Mouse (Mus musculus) liver, embryonic 12.5 days (tissue): ENCODE measurements around the gene Pmpcb. TPM values are rescaled to one million over a fixed set of nuclear protein-coding genes. Genes with fewer than 3 reads are reported as not detected.
A peak's percentile ranks its signal among the peaks of the same experiment; 100 is the strongest.

ENCODE experiments used
- ATAC-seq: fragments of 200-750 bp; cut with Nextera tagmentation; 2 replicates; pipeline ENCODE4 v1.8.0; 2017; ENCODE audit warnings: moderate number of reproducible peaks, mild to moderate bottlenecking, moderate library complexity
- H3K27ac ChIP-seq: fragments of 300-500 bp; sonication (generic); 2 replicates; pipeline ENCODE4 v1.5.1; 2016; ENCODE audit warnings: mild to moderate bottlenecking
- H3K27me3 ChIP-seq: fragments of 300-500 bp; sonication (generic); replicated peaks from 2 replicates; pipeline ENCODE4 v1.6.1; 2016; ENCODE audit warnings: mild to moderate bottlenecking, moderate library complexity
- H3K36me3 ChIP-seq: fragments of 300-500 bp; sonication (generic); 2 replicates; pipeline ENCODE4 v1.6.1; 2016; ENCODE audit warnings: mild to moderate bottlenecking, moderate library complexity
- H3K4me1 ChIP-seq: fragments of 300-500 bp; sonication (generic); 2 replicates; pipeline ENCODE4 v1.6.1; 2016
- H3K4me2 ChIP-seq: fragments of 300-500 bp; sonication (generic); 2 replicates; pipeline ENCODE4 v1.6.1; 2016; ENCODE audit warnings: mild to moderate bottlenecking, moderate library complexity
- H3K4me3 ChIP-seq: fragments of 300-500 bp; sonication (generic); 2 replicates; pipeline ENCODE4 v1.5.1; 2016; ENCODE audit warnings: mild to moderate bottlenecking, moderate library complexity
- H3K9ac ChIP-seq: fragments of 300-500 bp; sonication (generic); 2 replicates; pipeline ENCODE4 v1.6.1; 2016; ENCODE audit warnings: mild to moderate bottlenecking, moderate library complexity
- H3K9me3 ChIP-seq: fragments of 300-500 bp; sonication (generic); replicated peaks from 2 replicates; pipeline ENCODE4 v1.6.1; 2016; ENCODE audit warnings: mild to moderate bottlenecking, moderate library complexity
- WGBS: fragments of 180-500 bp; shearing (Covaris S2); methylation state at CpG from one replicate; pipeline ENCODE4 v1.1.7; 2016; ENCODE audit not compliant: insufficient replicate concordance; 5-methylcytosine and 5-hydroxymethylcytosine counted together
- polyA plus RNA-seq: library from polyadenylated mRNA; unstranded; fragments of >200 nt; fragmentation: Nextera tagmentation; extraction: Ambion mirVana; gene quantifications from 2 replicates; pipeline ENCODE4 v1.2.1, GENCODE M21; 2016

Pmpcb gene
- polyA plus RNA-seq, 1 experiment from 2014 or later, result 49.2 TPM

DNA sequence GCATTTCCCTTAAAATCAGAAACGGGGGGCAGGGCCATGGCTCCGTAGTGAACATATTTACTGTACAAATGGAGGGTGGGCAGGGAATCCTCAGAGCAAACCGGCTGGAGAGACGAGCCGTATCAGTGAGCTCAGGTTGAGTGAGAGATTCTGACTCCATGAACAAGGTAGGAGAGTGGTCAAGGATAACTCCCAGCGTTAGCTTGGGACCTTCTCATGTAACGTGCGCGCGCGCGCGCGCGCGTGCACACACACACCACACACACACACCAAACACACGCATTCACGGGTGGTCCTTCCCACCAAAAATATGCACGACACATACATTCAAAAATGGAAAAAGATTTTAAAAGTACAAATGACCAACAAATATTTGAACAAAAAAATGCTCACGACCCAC lies 1.8 kb upstream of the Pmpcb start:
- peak overlapping the region; percentile 54 for H3K4me2 ChIP-seq

DNA sequence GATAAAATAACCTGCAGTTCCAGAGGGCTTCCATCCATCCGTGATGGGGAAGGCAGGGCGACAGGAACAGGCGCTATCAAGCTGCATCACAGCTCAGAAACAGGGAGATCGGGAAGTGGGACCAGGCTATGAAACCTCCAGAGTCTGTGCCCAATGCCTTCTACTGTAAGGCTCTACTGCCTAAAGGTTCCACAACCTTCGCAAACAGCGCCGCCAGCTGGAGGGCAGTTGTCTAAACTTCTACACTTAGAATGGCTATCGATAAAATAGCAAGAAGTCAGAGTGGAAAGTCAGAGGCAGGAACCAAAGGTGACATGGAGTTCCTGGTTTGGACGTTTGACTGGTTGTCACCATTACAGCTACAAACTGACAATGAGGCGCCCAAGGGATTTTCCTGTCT lies 1.4 kb upstream of the Pmpcb start:
- Histone ChIP-seq H3K4me2 (peak overlapping the region; percentile 54), H3K9ac (no peak overlapping the region), H3K36me3 (peaks cover 22% of the 10 kb centered on the region), H3K9me3 (no peaks in the 10 kb centered on the region), H3K4me3 (peak overlapping the region; percentile 51), H3K27me3 (no peaks in the 10 kb centered on the region), H3K27ac (no peak overlapping the region), H3K4me1 (peaks cover 18% of the 10 kb centered on the region)
- peak; percentile 62 for ATAC-seq
- whole genome bisulfite sequencing, result 14% methylated on average over 10 of the region's 10 CpGs

More for the DNA sequence above, 1.8 kb upstream of the Pmpcb start:
- Histone ChIP-seq H3K36me3 (peaks cover 17% of the 10 kb centered on the region), H3K4me1 (peaks cover 18% of the 10 kb centered on the region), H3K27me3 (no peaks in the 10 kb centered on the region), H3K27ac (no peak overlapping the region), H3K9ac (no peak overlapping the region), H3K9me3 (no peaks in the 10 kb centered on the region), H3K4me3 (peak overlapping the region; percentile 51)
- 73% methylated on average over 20 of the region's 20 CpGs for WGBS
- ATAC-seq, result no peak

DNA sequence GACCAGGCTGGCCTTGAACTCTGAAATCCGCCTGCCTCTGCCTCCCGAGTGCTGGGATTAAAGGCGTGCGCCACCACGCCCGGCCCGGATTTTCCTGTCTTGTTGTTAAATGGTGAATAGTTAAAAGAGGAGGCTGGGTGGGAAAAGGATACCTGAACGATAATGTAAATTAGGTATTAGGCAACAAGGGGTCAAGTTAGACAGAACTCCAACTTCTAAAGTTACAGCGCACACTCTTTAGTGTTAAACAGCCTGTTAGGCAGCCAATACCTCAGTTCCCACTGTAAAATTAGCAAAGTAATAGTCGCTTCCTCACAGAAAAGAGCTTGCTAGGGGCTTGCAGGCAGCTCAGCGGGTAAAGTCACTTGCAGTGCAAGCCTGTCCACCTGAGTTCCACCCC lies 895 bp upstream of the Pmpcb start:
- peaks cover 24% of the 10 kb centered on the region for H3K36me3 ChIP-seq
- no peak overlapping the region for H3K4me3 ChIP-seq
- H3K9me3 ChIP-seq, result no peaks in the 10 kb centered on the region
- 66% methylated on average over 11 of the region's 11 CpGs for WGBS
- H3K9ac ChIP-seq, result no peak overlapping the region
- no peaks in the 10 kb centered on the region for H3K27me3 ChIP-seq
- ATAC-seq, result no peak
- no peak overlapping the region for H3K4me2 ChIP-seq
- H3K27ac ChIP-seq, result no peak overlapping the region
- H3K4me1 ChIP-seq, result peaks cover 18% of the 10 kb centered on the region

DNA sequence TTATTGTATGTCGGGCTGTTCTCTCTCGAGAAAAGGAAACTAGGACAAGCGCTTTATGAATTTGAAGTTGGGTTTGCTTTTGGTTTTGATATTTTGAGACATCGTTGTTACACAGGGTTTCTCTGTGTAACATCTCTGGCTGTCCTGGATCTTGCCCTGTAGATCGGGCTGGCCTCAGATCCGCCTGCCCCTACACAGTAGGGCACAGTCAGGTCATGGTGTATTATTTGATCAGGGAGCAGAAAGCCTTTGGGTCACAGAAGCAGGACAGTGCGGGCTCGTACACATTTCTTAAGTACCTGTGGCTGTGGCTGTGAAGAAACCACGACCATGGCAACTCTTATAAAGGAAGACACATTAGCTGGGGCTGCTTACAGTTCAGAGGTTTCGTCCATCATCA lies 679 bp downstream of the Pmpcb start:
- peak overlapping the region; percentile 86 for H3K4me2 ChIP-seq
- H3K9me3 ChIP-seq, result no peaks in the 10 kb centered on the region
- peaks cover 18% of the 10 kb centered on the region for H3K4me1 ChIP-seq
- WGBS, result 22% methylated on average over 10 of the region's 10 CpGs
- peaks cover 40% of the 10 kb centered on the region for H3K36me3 ChIP-seq
- peak; percentile 42 for ATAC-seq
- H3K27me3 ChIP-seq, result no peaks in the 10 kb centered on the region
- H3K27ac ChIP-seq, result peak overlapping the region; percentile 76; the same call in 1 of the 2 replicates
- peak overlapping the region; percentile 89 for H3K9ac ChIP-seq
- peak overlapping the region; percentile 97 for H3K4me3 ChIP-seq

DNA sequence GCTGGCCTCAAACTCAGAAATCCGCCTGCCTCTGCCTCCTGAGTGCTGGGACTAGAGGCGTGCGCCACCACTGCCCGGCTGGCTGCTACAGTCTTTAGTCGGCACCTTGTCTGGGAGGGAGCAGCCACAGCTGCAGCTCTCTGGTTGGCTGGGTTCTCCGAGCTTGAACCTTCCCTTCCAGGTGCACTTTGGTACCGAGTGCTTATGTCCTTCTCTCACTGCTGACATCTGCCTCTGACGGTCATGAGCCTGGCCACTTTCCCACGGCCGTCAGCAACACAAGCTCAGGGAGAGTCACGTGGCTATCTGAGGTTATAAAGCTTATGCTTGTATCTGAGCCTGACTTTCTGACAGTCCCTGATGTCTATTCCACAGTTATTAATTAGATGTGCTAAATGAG lies 2.2 kb downstream of the Pmpcb start:
- no peak overlapping the region for H3K4me2 ChIP-seq
- no peak for ATAC-seq
- H3K4me1 ChIP-seq, result peaks cover 18% of the 10 kb centered on the region
- 83% methylated on average over 11 of the region's 11 CpGs for WGBS
- H3K27me3 ChIP-seq, result no peaks in the 10 kb centered on the region
- no peak overlapping the region for H3K9ac ChIP-seq
- no peaks in the 10 kb centered on the region for H3K9me3 ChIP-seq
- no peak overlapping the region for H3K4me3 ChIP-seq
- no peak overlapping the region for H3K27ac ChIP-seq
- peaks cover 55% of the 10 kb centered on the region for H3K36me3 ChIP-seq

DNA sequence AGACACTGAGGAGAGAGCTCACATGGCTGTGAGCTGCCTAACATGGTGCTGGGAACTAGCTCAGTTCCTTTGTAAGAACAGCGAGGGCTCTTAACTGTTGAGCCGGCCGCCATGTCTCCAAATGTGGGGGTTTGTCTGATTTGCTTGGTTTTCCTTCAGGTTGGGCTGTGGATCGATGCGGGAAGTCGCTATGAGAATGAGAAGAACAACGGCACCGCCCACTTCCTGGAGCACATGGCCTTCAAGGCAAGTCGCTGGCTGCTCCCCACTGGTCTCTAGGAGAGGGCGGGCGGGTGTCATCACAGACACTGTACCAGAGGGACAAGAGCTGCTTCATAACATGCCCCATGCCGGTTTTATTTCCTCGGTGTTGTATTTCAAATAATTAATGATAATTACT lies 2.9 kb downstream of the Pmpcb start:
- Histone ChIP-seq H3K4me1 (peaks cover 18% of the 10 kb centered on the region), H3K9ac (no peak overlapping the region), H3K27ac (no peak overlapping the region), H3K27me3 (no peaks in the 10 kb centered on the region), H3K9me3 (no peaks in the 10 kb centered on the region), H3K4me3 (no peak overlapping the region), H3K36me3 (peaks cover 62% of the 10 kb centered on the region), H3K4me2 (no peak overlapping the region)
- 73% methylated on average over 13 of the region's 13 CpGs for whole genome bisulfite sequencing
- ATAC-seq, result no peak

DNA sequence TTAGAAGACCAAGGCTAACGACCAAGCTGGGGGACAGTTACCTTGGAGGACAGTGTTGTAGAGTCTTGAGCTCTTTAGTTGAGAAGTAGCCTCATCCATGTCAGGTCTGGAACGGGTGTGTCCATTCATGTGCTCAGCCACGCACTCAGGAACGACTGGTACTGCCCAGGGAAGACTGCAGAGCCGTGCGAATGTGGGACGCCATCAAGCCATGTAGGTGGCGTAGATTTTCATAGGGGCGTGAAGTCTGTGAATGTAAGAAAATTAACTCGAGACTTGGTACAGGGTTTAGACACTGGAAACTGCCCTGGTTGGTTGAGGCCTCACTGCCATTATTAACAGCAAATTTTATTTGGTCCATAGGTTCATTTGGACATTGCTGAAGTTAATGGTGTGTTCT lies 6.7 kb downstream of the Pmpcb start:
- no peak overlapping the region for H3K9ac ChIP-seq
- no peak for ATAC-seq
- H3K9me3 ChIP-seq, result no peaks in the 10 kb centered on the region
- 84% methylated on average over 10 of the region's 10 CpGs for WGBS
- H3K4me3 ChIP-seq, result no peak overlapping the region
- H3K27ac ChIP-seq, result no peak overlapping the region
- H3K27me3 ChIP-seq, result no peaks in the 10 kb centered on the region
- H3K4me1 ChIP-seq, result peaks cover 2% of the 10 kb centered on the region; the same call in 1 of the 2 replicates
- peaks cover 95% of the 10 kb centered on the region for H3K36me3 ChIP-seq
- no peak overlapping the region for H3K4me2 ChIP-seq

DNA sequence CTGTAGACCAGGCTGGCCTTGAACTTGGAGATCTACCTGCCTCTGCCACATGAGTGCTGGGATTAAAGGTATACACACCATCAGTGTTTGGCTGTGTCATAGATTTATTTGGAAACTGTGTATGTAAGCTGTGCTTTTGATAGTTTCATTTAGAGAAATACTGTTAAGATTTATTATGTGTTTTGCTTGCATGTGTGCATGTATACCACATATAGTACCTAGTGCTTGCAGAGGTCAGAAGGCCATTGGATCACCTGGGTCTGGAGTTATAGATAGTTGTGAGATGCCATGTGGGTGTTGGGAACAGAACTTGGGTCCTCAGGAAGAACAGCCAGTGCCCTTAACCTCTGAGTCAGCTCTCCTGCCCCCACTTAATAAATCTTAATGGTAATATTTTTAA lies 7.7 kb downstream of the Pmpcb start:
- Histone ChIP-seq H3K27me3 (no peaks in the 10 kb centered on the region), H3K4me2 (no peak overlapping the region), H3K9ac (no peak overlapping the region), H3K9me3 (no peaks in the 10 kb centered on the region), H3K27ac (no peak overlapping the region), H3K4me1 (no peaks in the 10 kb centered on the region), H3K36me3 (peaks cover 95% of the 10 kb centered on the region), H3K4me3 (no peak overlapping the region)
- no peak for ATAC-seq

DNA sequence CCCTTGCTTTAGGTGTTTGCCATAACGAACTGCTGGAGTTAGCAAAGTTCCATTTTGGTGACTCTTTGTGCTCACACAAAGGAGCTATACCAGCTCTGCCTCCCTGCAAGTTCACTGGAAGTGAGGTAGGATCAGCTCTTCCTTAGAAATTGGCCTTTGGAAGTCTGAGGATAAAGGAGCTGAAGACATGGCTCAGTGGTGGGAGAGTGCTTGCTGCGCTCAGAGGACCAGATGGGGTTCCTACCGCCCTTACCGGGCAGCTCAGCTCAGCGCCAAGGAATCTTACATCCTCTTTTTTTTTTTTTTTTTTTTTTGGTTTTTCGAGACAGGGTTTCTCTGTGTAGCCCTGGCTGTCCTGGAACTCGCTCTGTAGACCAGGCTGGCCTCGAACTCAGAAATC lies 9.0 kb downstream of the Pmpcb start:
- Histone ChIP-seq H3K27me3 (no peaks in the 10 kb centered on the region), H3K4me3 (no peak overlapping the region), H3K4me1 (no peaks in the 10 kb centered on the region), H3K36me3 (peaks cover 98% of the 10 kb centered on the region), H3K9ac (no peak overlapping the region), H3K4me2 (no peak overlapping the region), H3K9me3 (no peaks in the 10 kb centered on the region), H3K27ac (no peak overlapping the region)
- ATAC-seq, result no peak
- WGBS, result 90% methylated on average over 7 of the region's 8 CpGs

DNA sequence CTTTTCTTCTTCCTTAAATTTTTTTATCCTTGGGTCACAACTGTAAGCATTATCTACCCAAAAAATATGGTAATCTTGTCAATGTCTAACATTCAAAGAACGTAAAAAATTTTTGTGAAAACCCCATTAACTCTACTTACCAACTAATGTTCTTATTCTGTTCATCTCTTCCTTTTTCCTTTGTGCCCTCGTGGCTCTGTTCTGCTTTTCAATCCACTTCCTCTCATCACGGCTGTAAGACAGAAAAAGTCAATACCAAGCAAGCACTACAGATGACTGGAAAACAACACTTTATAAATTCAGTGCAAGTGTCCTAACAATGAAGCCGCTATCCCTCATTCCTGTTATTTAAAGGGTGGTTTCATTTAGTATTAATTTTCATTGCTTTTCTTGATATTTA lies 31.6 kb downstream of the Pmpcb start:
- H3K4me1 ChIP-seq, result no peaks in the 10 kb centered on the region
- no peak for ATAC-seq
- no peak overlapping the region for H3K4me2 ChIP-seq
- 65% methylated on average over 4 of the region's 4 CpGs for WGBS
- H3K27ac ChIP-seq, result no peak overlapping the region
- no peak overlapping the region for H3K9ac ChIP-seq
- no peaks in the 10 kb centered on the region for H3K27me3 ChIP-seq
- no peaks in the 10 kb centered on the region for H3K9me3 ChIP-seq
- no peak overlapping the region for H3K4me3 ChIP-seq
- peaks cover 79% of the 10 kb centered on the region for H3K36me3 ChIP-seq

DNA sequence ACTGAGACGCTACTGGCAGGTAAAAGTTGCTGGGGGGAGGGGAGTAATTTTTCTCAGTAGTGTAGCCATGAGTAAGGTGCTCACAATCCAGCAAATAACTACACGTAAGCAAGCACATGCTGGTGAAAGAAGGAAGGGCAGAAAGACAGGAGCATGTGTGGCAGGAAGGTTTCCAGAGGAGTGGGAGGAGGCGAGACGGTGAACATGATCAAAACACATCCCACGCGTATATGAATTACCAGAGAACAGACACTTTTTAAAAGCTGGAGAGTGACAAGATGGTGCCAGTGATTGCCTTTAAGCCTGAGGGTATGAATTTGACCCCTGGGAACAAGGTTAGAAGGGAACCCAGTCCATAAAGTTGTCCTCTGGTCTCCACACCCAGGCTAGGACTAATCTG lies 32.9 kb downstream of the Pmpcb start:
- ATAC-seq, result no peak
- H3K9ac ChIP-seq, result no peak overlapping the region
- peaks cover 79% of the 10 kb centered on the region for H3K36me3 ChIP-seq
- H3K4me1 ChIP-seq, result no peaks in the 10 kb centered on the region
- H3K4me2 ChIP-seq, result no peak overlapping the region
- no peaks in the 10 kb centered on the region for H3K9me3 ChIP-seq
- H3K27ac ChIP-seq, result no peak overlapping the region
- WGBS, result 88% methylated on average over 6 of the region's 6 CpGs
- H3K4me3 ChIP-seq, result no peak overlapping the region
- H3K27me3 ChIP-seq, result no peaks in the 10 kb centered on the region

DNA sequence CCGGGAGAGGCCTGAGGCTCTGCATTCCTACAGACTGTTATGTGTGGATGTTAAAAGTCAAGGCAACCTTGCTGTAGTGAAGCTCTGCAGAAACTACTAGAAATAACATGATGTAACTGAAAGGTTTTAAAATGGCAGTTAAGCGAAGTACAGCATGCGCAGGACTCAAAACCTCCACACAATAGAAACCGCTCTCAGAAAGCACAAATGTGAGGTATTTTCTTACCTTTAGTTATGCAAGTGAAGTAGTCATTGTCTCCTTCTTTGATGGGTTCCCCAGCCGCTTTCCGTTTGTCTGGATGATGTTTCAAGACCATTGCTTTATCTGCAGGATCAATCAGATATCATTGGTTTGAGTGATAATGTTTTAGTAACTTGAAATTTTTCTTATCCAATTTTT lies 39.5 kb downstream of the Pmpcb start:
- no peaks in the 10 kb centered on the region for H3K27me3 ChIP-seq
- WGBS, result 89% methylated on average over 6 of the region's 6 CpGs
- H3K9ac ChIP-seq, result no peak overlapping the region
- H3K4me2 ChIP-seq, result no peak overlapping the region
- H3K4me3 ChIP-seq, result no peak overlapping the region
- H3K4me1 ChIP-seq, result no peaks in the 10 kb centered on the region
- no peaks in the 10 kb centered on the region for H3K9me3 ChIP-seq
- H3K36me3 ChIP-seq, result peaks cover 82% of the 10 kb centered on the region
- no peak for ATAC-seq
- H3K27ac ChIP-seq, result no peak overlapping the region
